Mouse (Mus musculus): ENCODE measurements around the gene Spns3.

GRCm38 (mm10) chr11:72457995-72458496, 92.3 kb downstream of the Spns3 start:
- TF ChIP-seq EP300 (IDR thresholded peaks at IDR 0.05; ENCODE audit: low read depth in 1 of 2, low read length in 2 of 2) (no peak), POLR2A (IDR thresholded peaks at IDR 0.05; ENCODE audit: control insufficient read depth in 1 of 2, insufficient read depth in 1 of 2, low read depth in 1 of 2, low read length in 2 of 2, poor library complexity in 1 of 2) (no peak), NRF1 (IDR thresholded peaks at IDR 0.05; ENCODE audit: insufficient read depth, low read depth, low read length, poor library complexity, severe bottlenecking) (no peak), ZNF384 (IDR thresholded peaks at IDR 0.05; ENCODE audit: low read depth, low read length) (no peak), CTCF (IDR thresholded peaks at IDR 0.05 in 2 of 3, conservative IDR thresholded peaks at IDR 0.05 in 1 of 3; ENCODE audit: control insufficient read depth in 1 of 3, insufficient read depth in 1 of 3, low read depth in 2 of 3, low read length in 3 of 3, poor library complexity in 1 of 3, severe bottlenecking in 1 of 3) (no peak), GATA1 (IDR thresholded peaks at IDR 0.05; ENCODE audit: low read depth, low read length) (no peak), MYB (IDR thresholded peaks at IDR 0.05; ENCODE audit: low read depth, low read length) (no peak), MXI1 (IDR thresholded peaks at IDR 0.05; ENCODE audit: low read depth, low read length) (no peak), GABPA (IDR thresholded peaks at IDR 0.05; ENCODE audit: low read depth, low read length) (no peak), HCFC1 (IDR thresholded peaks at IDR 0.05; ENCODE audit: low read depth, low read length) (no peak), SMC3 (IDR thresholded peaks at IDR 0.05; ENCODE audit: low read depth, low read length) (no peak), CHD1 (IDR thresholded peaks at IDR 0.05; ENCODE audit: low read depth, low read length) (no peak), JUND (IDR thresholded peaks at IDR 0.05; ENCODE audit: low read depth, low read length) (no peak), MAFK (IDR thresholded peaks at IDR 0.05; ENCODE audit: borderline replicate concordance, low read depth, low read length) (no peak)

Measured in MEL (cell line).